Mouse (Mus musculus): ENCODE measurements around the gene Nedd9.

The Nedd9 gene

GRCm38 (mm10) chr13:41491522-41491921, 4.4 kb upstream of the Nedd9 start:
- no peak for DNase-seq

GRCm38 (mm10) chr13:41490282-41490681, 3.1 kb upstream of the Nedd9 start:
- no peak for DNase-seq

- no peak for DNase-seq
Measured at GRCm38 (mm10) chr13:41489705-41490275, 2.6 kb upstream of the Nedd9 start.

- DNase-seq, result no peak
Measured at GRCm38 (mm10) chr13:41487409-41487743, 214 bp upstream of the Nedd9 start.

- DNase-seq, result no peak
Measured at GRCm38 (mm10) chr13:41483966-41484365, 3.2 kb downstream of the Nedd9 start.

GRCm38 (mm10) chr13:41482408-41483011, 4.7 kb downstream of the Nedd9 start:
- no peak for DNase-seq

GRCm38 (mm10) chr13:41479737-41480435, 7.3 kb downstream of the Nedd9 start:
- DNase-seq, result no peak

- DNase-seq, result no peak
Measured at GRCm38 (mm10) chr13:41476216-41476615, 10.9 kb downstream of the Nedd9 start.

- no peak for DNase-seq
Measured at GRCm38 (mm10) chr13:41474365-41474764, 12.8 kb downstream of the Nedd9 start.

- no peak for DNase-seq
Measured at GRCm38 (mm10) chr13:41473504-41473903, 13.7 kb downstream of the Nedd9 start.

GRCm38 (mm10) chr13:41472878-41473424, 14.2 kb downstream of the Nedd9 start:
- no peak for DNase-seq

GRCm38 (mm10) chr13:41468277-41468676, 18.9 kb downstream of the Nedd9 start:
- DNase-seq, result no peak

- DNase-seq, result no peak
Measured at GRCm38 (mm10) chr13:41467036-41467435, 20.1 kb downstream of the Nedd9 start.

- DNase-seq, result no peak
Measured at GRCm38 (mm10) chr13:41466616-41467015, 20.5 kb downstream of the Nedd9 start.

- DNase-seq, result no peak
Measured at GRCm38 (mm10) chr13:41466191-41466590, 21.0 kb downstream of the Nedd9 start.

- DNase-seq, result no peak
Measured at GRCm38 (mm10) chr13:41461418-41461817, 25.7 kb downstream of the Nedd9 start.

- DNase-seq, result no peak
Measured at GRCm38 (mm10) chr13:41459683-41460286, 27.4 kb downstream of the Nedd9 start.

GRCm38 (mm10) chr13:41458709-41459108, 28.5 kb downstream of the Nedd9 start:
- DNase-seq, result no peak

GRCm38 (mm10) chr13:41457798-41458390, 29.3 kb downstream of the Nedd9 start:
- no peak for DNase-seq

- DNase-seq, result no peak
Measured at GRCm38 (mm10) chr13:41457030-41457797, 29.9 kb downstream of the Nedd9 start.

- no peak for DNase-seq
Measured at GRCm38 (mm10) chr13:41456292-41457029, 30.7 kb downstream of the Nedd9 start.

Measured in cerebellum, adult 11-12 months (tissue).